25 mouse cellular contexts compared by ENCODE assay signal in genomic region chr6:140613822-140614221, GRCm38 (mm10). TPM values are rescaled to one million over a fixed set of nuclear protein-coding genes. Genes with fewer than 3 reads are reported as not detected.
A peak's percentile ranks its signal among the peaks of the same experiment; 100 is the strongest.
DNase-seq lines count a peak whose midpoint lies in the region; ATAC-seq and TF ChIP-seq lines count a peak whose summit lies in the region.
"Had no signal": no experiment of that assay in that cellular context is flagged by ENCODE, and none has a peak within 500 bp of the region (broad histone marks: within the 10 kb centered on the region; RNA-seq: fewer than 3 reads in every experiment).

No protein-coding gene starts in this region.

- H3K4me1 ChIP-seq in forebrain, postnatal 0 days (ENCODE audit: insufficient read depth): no peaks in the 10 kb centered on the region
- H3K4me1 ChIP-seq in forebrain, embryonic 10.5 days: no peaks in the 10 kb centered on the region
- H3K4me1 ChIP-seq: embryonic facial prominence, embryonic 12.5 days; hindbrain, embryonic 13.5 days; intestine, embryonic 15.5 days had no signal

- H3K27me3 ChIP-seq in forebrain, postnatal 0 days (ENCODE audit: insufficient read depth, low read length): no peaks in the 10 kb centered on the region
- no peaks in the 10 kb centered on the region for H3K27me3 ChIP-seq in forebrain, embryonic 10.5 days (ENCODE audit: poor library complexity, severe bottlenecking)
- H3K27me3 ChIP-seq: embryonic facial prominence, embryonic 12.5 days; forebrain, embryonic 13.5 days; heart, embryonic 15.5 days; hindbrain, embryonic 13.5 days; intestine, embryonic 15.5 days had no signal

- DNase-seq in 3T3-L1 (ENCODE audit: low read depth, low spot score) (peak; percentile 72), NIH3T3 (ENCODE audit: low read depth) (peak; percentile 81)
- DNase-seq in CD4-positive helper T cell, adult 2 months (ENCODE audit: low read depth, low spot score): peak; percentile 61
- peak; percentile 80 for DNase-seq in induced T-regulatory cell, adult 2 months (ENCODE audit: low read depth)
- DNase-seq in forebrain, postnatal 0 days: no peak
- DNase-seq in forebrain, embryonic 10.5 days (ENCODE audit: extremely low spot score, low spot score): no peak
- DNase-seq in left cerebral cortex, postnatal 4 days: no peak
- DNase-seq: adrenal gland, postnatal 25 days; B cell, adult 2 months; cerebellum, adult 11 months; cerebellum, adult 9-10 months; cerebellum, postnatal 25 days; gastrocnemius, adult 2 months; gastrocnemius, postnatal 25 days; heart, adult 18-20 months; heart, postnatal 14 days; kidney, adult 18-20 months had no signal

- H3K9me3 ChIP-seq in forebrain, postnatal 0 days (ENCODE audit: low read length): no peaks in the 10 kb centered on the region
- H3K9me3 ChIP-seq in forebrain, embryonic 10.5 days: no peaks in the 10 kb centered on the region
- H3K9me3 ChIP-seq: embryonic facial prominence, embryonic 12.5 days; forebrain, embryonic 13.5 days; G1E; heart, embryonic 15.5 days; hindbrain, embryonic 13.5 days; intestine, embryonic 15.5 days had no signal

- no peak overlapping the region for H3K9ac ChIP-seq in forebrain, postnatal 0 days
- H3K9ac ChIP-seq: embryonic facial prominence, embryonic 12.5 days; forebrain, embryonic 13.5 days; heart, embryonic 15.5 days; hindbrain, embryonic 13.5 days; intestine, embryonic 15.5 days had no signal

- intact Hi-C loops in left cerebral cortex, postnatal 4 days (cut with DNase I): no loop called here

- H3K4me3 ChIP-seq in forebrain, postnatal 0 days (ENCODE audit: low read depth, low read length): no peak overlapping the region
- no peak overlapping the region for H3K4me3 ChIP-seq in forebrain, embryonic 10.5 days
- H3K4me3 ChIP-seq: embryonic facial prominence, embryonic 12.5 days; forebrain, embryonic 13.5 days; gastrocnemius, adult 2 months; heart, embryonic 15.5 days; hindbrain, embryonic 13.5 days; intestine, embryonic 15.5 days had no signal

- no peaks in the 10 kb centered on the region for H3K36me3 ChIP-seq in forebrain, postnatal 0 days (ENCODE audit: insufficient read depth)
- no peaks in the 10 kb centered on the region for H3K36me3 ChIP-seq in forebrain, embryonic 10.5 days (replicated peaks)
- H3K36me3 ChIP-seq: embryonic facial prominence, embryonic 12.5 days; G1E; heart, embryonic 15.5 days; hindbrain, embryonic 13.5 days; intestine, embryonic 15.5 days had no signal

- no peak overlapping the region for H3K4me2 ChIP-seq in forebrain, postnatal 0 days (ENCODE audit: low read depth)
- H3K4me2 ChIP-seq: embryonic facial prominence, embryonic 12.5 days; forebrain, embryonic 13.5 days; heart, embryonic 11.5 days; heart, embryonic 15.5 days; hindbrain, embryonic 13.5 days; intestine, embryonic 15.5 days had no signal

- no peak overlapping the region for H3K27ac ChIP-seq in forebrain, postnatal 0 days (ENCODE audit: low read depth, low read length)
- H3K27ac ChIP-seq in forebrain, embryonic 10.5 days: no peak overlapping the region
- H3K27ac ChIP-seq: embryonic facial prominence, embryonic 12.5 days; forebrain, embryonic 13.5 days; gastrocnemius, adult 2 months; heart, embryonic 15.5 days; hindbrain, embryonic 13.5 days; hindbrain, postnatal 0 days; intestine, embryonic 15.5 days had no signal

- 82% methylated on average over 3 of the region's 3 CpGs for WGBS in forebrain, postnatal 0 days
- 79% methylated on average over 3 of the region's 3 CpGs for WGBS in forebrain, embryonic 10.5 days

- no peak for TF ChIP-seq CTCF in forebrain, postnatal 0 days (IDR thresholded peaks at IDR 0.05; ENCODE audit: low read depth)

- no peak for ATAC-seq in forebrain, postnatal 0 days
- ATAC-seq: forebrain, embryonic 13.5 days; hindbrain, postnatal 0 days had no signal

RNA-seq across cellular contexts. Expression of gene Aebp2, which starts 8.6 kb away (rescaled TPM):
- total RNA-seq in forebrain, postnatal 0 days (2014; rRNA removed): 19.5 and 34.6 TPM in 2 replicates
- polyA plus RNA-seq in forebrain, postnatal 0 days (2015; fragmentation: Nextera tagmentation; extraction: Ambion mirVana): 2.8 and 4.0 TPM in 2 replicates
- polyA plus RNA-seq in forebrain, embryonic 10.5 days (2016; fragmentation: Nextera tagmentation; extraction: Ambion mirVana): 9.6 and 11.5 TPM in 2 replicates
- total RNA-seq in left cerebral cortex, postnatal 4 days (2021): 10 to 100 TPM; 42.3 to 42.8 TPM

Comparison
In these comparisons a context has a peak if more than half of its experiments do, and no peak if none do; other contexts are left out.
1. DNase-seq: peak in 3T3-L1 (single experiment), CD4-positive helper T cell, adult 2 months (single experiment), NIH3T3 (single experiment) and induced T-regulatory cell, adult 2 months (single experiment); none in forebrain, postnatal 0 days (single experiment), forebrain, embryonic 10.5 days (single experiment) and left cerebral cortex, postnatal 4 days (single experiment).